Mouse (Mus musculus) midbrain, embryonic 12.5 days (tissue): ENCODE results near the gene Tmprss13. TPM values are rescaled to one million over a fixed set of nuclear protein-coding genes. Genes with fewer than 3 reads are reported as not detected.

Experiments used
- ATAC-seq: fragments of 200-750 bp; cut with Nextera tagmentation; 2 replicates; pipeline ENCODE4 v1.8.0; 2017; ENCODE audit warnings: low read depth, moderate TSS enrichment, moderate library complexity; ENCODE audit not compliant: low FRiP score
- H3K27ac ChIP-seq: fragments of 300-500 bp; sonication (generic); replicated peaks from 2 replicates; pipeline ENCODE4 v1.5.1; 2016; ENCODE audit warnings: mild to moderate bottlenecking
- H3K27me3 ChIP-seq: fragments of 300-500 bp; sonication (generic); 2 replicates; pipeline ENCODE4 v1.6.1; 2016; ENCODE audit warnings: mild to moderate bottlenecking
- H3K36me3 ChIP-seq: fragments of 300-500 bp; sonication (generic); 2 replicates; pipeline ENCODE4 v1.6.1; 2016
- H3K4me1 ChIP-seq: fragments of 300-500 bp; sonication (generic); 2 replicates; pipeline ENCODE4 v1.6.1; 2016
- H3K4me2 ChIP-seq: fragments of 300-500 bp; sonication (generic); replicated peaks from 2 replicates; pipeline ENCODE4 v1.6.1; 2016; ENCODE audit warnings: mild to moderate bottlenecking, moderate library complexity
- H3K4me3 ChIP-seq: fragments of 300-500 bp; sonication (generic); 2 replicates; pipeline ENCODE4 v1.5.1; 2016; ENCODE audit warnings: mild to moderate bottlenecking
- H3K9ac ChIP-seq: fragments of 300-500 bp; sonication (generic); replicated peaks from 2 replicates; pipeline ENCODE4 v1.6.1; 2016; ENCODE audit warnings: mild to moderate bottlenecking, moderate library complexity
- H3K9me3 ChIP-seq: fragments of 300-500 bp; sonication (generic); 2 replicates; pipeline ENCODE4 v1.6.1; 2016; ENCODE audit warnings: mild to moderate bottlenecking
- WGBS: fragments of 180-500 bp; shearing (Covaris S2); methylation state at CpG from one replicate; pipeline ENCODE4 v1.1.7; 2016; 5-methylcytosine and 5-hydroxymethylcytosine counted together
- polyA plus RNA-seq: library from polyadenylated mRNA; unstranded; fragments of >200 nt; fragmentation: Nextera tagmentation; extraction: Ambion mirVana; gene quantifications from 2 replicates; pipeline ENCODE4 v1.2.1, GENCODE M21; 2016

The Tmprss13 gene
- polyA plus RNA-seq, 1 experiment from 2014 or later: 0.10 TPM

DNA sequence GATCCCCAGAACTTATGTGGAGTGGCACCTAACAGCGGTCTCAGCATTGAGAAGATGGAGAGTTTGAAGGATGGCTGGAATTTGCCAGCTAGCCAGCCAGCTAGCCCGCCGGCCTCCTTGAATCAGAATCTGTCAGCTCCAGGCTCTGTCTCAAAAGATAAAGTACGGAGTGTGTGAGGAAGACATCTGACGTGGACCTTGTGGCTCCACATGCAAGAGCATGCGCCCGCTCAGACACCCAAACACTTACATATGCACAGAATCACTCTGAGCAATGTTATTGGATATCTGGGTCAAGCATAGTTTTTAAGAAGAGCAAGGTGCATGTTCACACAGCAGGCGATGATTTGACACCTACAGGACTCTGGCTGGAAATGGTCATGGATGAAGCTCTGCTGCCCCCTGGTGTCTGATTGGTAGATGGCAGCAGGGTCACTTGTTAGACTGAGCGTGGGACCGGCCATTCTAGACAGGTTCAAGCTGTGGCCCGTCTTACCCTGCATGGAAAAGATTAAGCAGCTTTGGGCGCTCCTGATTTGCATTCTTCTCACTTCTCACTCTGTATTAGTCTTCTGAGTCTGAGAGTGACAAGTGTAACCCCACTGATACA is 69.6 kb downstream of the Tmprss13 start:
- H3K9me3 ChIP-seq: no peaks in the 10 kb centered on the region
- ATAC-seq: peak; percentile 54; the same call in 1 of the 2 replicates
- H3K27me3 ChIP-seq: no peaks in the 10 kb centered on the region
- H3K4me2 ChIP-seq: no peak overlapping the region
- whole genome bisulfite sequencing: 47% methylated on average over 12 of the region's 12 CpGs
- no peaks in the 10 kb centered on the region for H3K4me1 ChIP-seq
- H3K4me3 ChIP-seq: no peak overlapping the region
- H3K36me3 ChIP-seq: peaks cover 28% of the 10 kb centered on the region
- H3K27ac ChIP-seq: no peak overlapping the region
- H3K9ac ChIP-seq: no peak overlapping the region

DNA sequence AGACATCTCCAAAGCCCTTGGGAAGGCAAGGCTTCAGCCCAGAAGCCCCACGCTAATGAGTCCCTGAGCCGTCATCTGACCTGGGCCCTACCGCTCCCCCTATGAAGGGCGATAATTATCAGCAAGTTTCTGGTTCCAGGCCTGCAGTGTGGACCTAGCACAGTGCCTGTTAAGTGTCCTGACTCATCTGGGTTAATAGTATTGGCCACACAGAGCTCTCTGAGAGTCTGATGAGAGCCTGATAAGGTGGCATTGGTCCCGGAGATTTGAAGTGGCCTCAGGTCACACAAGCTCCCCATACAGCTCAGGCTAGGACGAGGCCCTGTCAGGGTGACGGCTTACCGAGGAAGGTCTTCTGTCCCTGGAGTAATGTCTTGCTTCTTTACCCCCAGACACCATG is 70.7 kb downstream of the Tmprss13 start:
- no peak overlapping the region for H3K9ac ChIP-seq
- H3K36me3 ChIP-seq: peaks cover 28% of the 10 kb centered on the region
- no peak overlapping the region for H3K27ac ChIP-seq
- no peak overlapping the region for H3K4me3 ChIP-seq
- no peak for ATAC-seq
- 90% methylated on average over 8 of the region's 8 CpGs for WGBS
- no peaks in the 10 kb centered on the region for H3K4me1 ChIP-seq
- no peaks in the 10 kb centered on the region for H3K27me3 ChIP-seq
- no peak overlapping the region for H3K4me2 ChIP-seq
- no peaks in the 10 kb centered on the region for H3K9me3 ChIP-seq

DNA sequence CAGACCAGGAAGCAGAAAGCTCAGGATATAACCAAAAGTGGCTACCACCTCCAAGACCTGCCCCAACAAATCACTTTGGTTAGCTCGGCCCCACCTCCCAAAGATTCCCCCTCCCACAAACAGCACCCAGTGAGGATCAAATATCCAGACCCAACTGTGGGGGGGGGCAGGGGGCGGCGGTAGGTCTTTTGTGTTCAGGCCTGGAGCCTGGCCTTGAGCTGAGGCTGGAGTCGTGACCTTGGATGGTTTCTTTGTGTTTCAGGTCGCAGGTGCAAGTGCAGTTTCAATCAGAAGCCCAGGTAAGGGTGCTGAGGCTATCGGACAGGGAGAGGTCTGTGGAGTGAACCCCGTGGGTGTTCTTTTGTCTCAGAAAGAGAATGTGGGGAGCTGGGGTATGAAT is 72.4 kb downstream of the Tmprss13 start:
- no peaks in the 10 kb centered on the region for H3K9me3 ChIP-seq
- no peaks in the 10 kb centered on the region for H3K4me1 ChIP-seq
- 79% methylated on average over 7 of the region's 7 CpGs for WGBS
- H3K27me3 ChIP-seq: no peaks in the 10 kb centered on the region
- no peak overlapping the region for H3K9ac ChIP-seq
- no peak overlapping the region for H3K4me2 ChIP-seq
- no peak overlapping the region for H3K27ac ChIP-seq
- H3K36me3 ChIP-seq: peaks cover 40% of the 10 kb centered on the region
- H3K4me3 ChIP-seq: no peak overlapping the region
- ATAC-seq: no peak

DNA sequence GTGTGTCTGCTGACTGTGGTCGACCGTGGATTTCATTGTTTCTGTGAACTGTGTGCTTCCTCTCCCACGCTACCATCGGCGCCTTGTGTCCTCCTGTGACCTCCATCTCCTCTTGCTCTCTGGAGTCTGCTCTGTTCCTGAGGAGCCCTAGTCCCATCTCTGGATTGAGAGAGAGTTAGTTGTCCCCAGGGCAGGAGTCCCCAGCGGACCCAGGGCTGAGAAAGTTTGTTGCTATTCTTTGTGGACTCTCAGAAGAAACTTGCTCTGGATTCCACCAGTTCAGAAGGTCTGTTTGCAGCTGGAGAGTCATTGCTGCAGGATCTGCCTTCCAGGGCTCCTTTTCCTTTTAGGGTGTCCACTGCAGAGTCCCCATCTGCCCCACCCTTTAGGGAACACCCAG is 76.3 kb downstream of the Tmprss13 start:
- H3K27me3 ChIP-seq: no peaks in the 10 kb centered on the region
- no peak overlapping the region for H3K4me2 ChIP-seq
- H3K27ac ChIP-seq: no peak overlapping the region
- H3K9ac ChIP-seq: no peak overlapping the region
- ATAC-seq: no peak
- H3K36me3 ChIP-seq: peaks cover 40% of the 10 kb centered on the region
- H3K4me1 ChIP-seq: no peaks in the 10 kb centered on the region
- no peak overlapping the region for H3K4me3 ChIP-seq
- 94% methylated on average over 6 of the region's 6 CpGs for WGBS
- no peaks in the 10 kb centered on the region for H3K9me3 ChIP-seq

DNA sequence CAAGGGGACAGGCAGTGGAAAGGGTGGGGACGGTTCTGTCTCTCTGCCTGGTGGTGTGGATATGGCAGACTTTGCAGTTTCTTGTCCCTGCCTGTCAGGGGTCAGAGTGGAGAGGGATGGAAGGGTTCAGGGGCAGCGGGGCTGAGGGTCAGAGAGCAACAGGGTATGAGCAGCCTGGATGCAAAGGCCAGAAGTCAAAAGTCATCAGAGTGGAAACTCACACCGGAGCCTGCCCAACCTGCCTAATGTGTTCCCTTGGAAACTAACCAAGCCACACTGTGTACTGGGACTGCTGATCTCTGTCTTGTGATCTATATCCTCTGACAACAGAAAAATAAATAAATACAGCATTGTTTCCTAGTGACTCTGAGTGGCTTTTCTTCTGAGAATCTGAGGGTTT is 76.9 kb downstream of the Tmprss13 start:
- no peak overlapping the region for H3K4me2 ChIP-seq
- whole genome bisulfite sequencing: 71% methylated on average over 3 of the region's 3 CpGs
- H3K4me3 ChIP-seq: no peak overlapping the region
- ATAC-seq: no peak
- H3K9ac ChIP-seq: no peak overlapping the region
- H3K27me3 ChIP-seq: no peaks in the 10 kb centered on the region
- H3K36me3 ChIP-seq: peaks cover 40% of the 10 kb centered on the region
- no peaks in the 10 kb centered on the region for H3K9me3 ChIP-seq
- H3K27ac ChIP-seq: no peak overlapping the region
- H3K4me1 ChIP-seq: no peaks in the 10 kb centered on the region

Other genes with a start within 250 kb of the Tmprss13 start
- 0.17 and 0.25 TPM in 2 replicates for gene Jaml, start 239.9 kb upstream of the Tmprss13 start, polyA plus RNA-seq
- gene Scn2b, start 201.3 kb upstream of the Tmprss13 start, polyA plus RNA-seq: 4.2 and 4.3 TPM in 2 replicates
- 0.15 and 0.18 TPM in 2 replicates for gene Scn4b, start 180.7 kb upstream of the Tmprss13 start, polyA plus RNA-seq
- not detected in 2 replicates for gene BC049352, start 137.1 kb upstream of the Tmprss13 start, polyA plus RNA-seq
- gene Tmprss4, start 115.0 kb upstream of the Tmprss13 start, polyA plus RNA-seq: not detected in 2 replicates
- gene Il10ra, start 50.0 kb upstream of the Tmprss13 start, polyA plus RNA-seq: 0.56 TPM in 2 replicates
- gene Fxyd6, start 51.1 kb downstream of the Tmprss13 start, polyA plus RNA-seq: 197 and 204 TPM in 2 replicates
- gene Fxyd2, start 80.6 kb downstream of the Tmprss13 start, polyA plus RNA-seq: 2.9 and 3.0 TPM in 2 replicates
- 2.0 and 2.3 TPM in 2 replicates for gene Dscaml1, start 107.5 kb downstream of the Tmprss13 start, polyA plus RNA-seq